Comparison of ENCODE assay signal across 16 mouse cellular contexts in the genomic region with DNA sequence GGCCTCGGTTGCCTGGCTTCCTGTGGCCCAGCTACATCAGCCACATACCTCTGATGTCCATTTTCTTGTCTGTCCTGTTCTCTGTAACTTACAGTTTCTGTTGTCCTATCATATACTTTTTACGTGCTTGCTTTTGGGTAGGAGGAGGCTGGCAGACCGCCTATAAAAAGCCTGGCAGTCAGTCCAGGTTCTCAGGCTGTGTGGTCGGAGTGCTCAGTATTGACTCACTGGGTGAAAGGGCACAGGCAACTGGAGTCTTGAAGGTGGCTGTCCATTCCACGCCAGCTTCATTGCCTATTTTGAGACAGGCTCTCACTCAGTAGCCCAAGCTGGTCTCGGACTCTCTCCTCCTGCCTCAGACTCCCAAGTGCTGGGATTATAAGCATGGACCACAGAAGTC. TPM values are rescaled to one million over a fixed set of nuclear protein-coding genes. Genes with fewer than 3 reads are reported as not detected.
DNase-seq lines count a peak whose midpoint lies in the region; ATAC-seq lines count a peak whose summit lies in the region.
"Had no signal": no experiment of that assay in that cellular context is flagged by ENCODE, and none has a peak within 500 bp of the region (broad histone marks: within the 10 kb centered on the region; RNA-seq: fewer than 3 reads in every experiment).

No protein-coding gene starts in this region.

- no peak for ATAC-seq in kidney, embryonic 15.5 days (replicated peaks; ENCODE audit: low FRiP score)
- ATAC-seq: intestine, postnatal 0 days had no signal

- no peak overlapping the region for H3K4me3 ChIP-seq in kidney, embryonic 15.5 days (replicated peaks)
- H3K4me3 ChIP-seq: forebrain, embryonic 12.5 days; hindbrain, embryonic 12.5 days; limb, embryonic 13.5 days; lung, embryonic 15.5 days; myocyte had no signal

- no peak overlapping the region for H3K4me2 ChIP-seq in kidney, embryonic 15.5 days
- H3K4me2 ChIP-seq: forebrain, embryonic 12.5 days; hindbrain, embryonic 12.5 days; limb, embryonic 13.5 days; lung, embryonic 15.5 days; midbrain, embryonic 11.5 days had no signal

- H3K4me1 ChIP-seq in kidney, embryonic 15.5 days: no peaks in the 10 kb centered on the region
- H3K4me1 ChIP-seq: forebrain, embryonic 12.5 days; hindbrain, embryonic 12.5 days; limb, embryonic 13.5 days; lung, embryonic 15.5 days had no signal

- H3K9ac ChIP-seq in kidney, embryonic 15.5 days: no peak overlapping the region
- H3K9ac ChIP-seq: forebrain, embryonic 12.5 days; hindbrain, embryonic 12.5 days; limb, embryonic 13.5 days; lung, embryonic 15.5 days had no signal

- H3K36me3 ChIP-seq in kidney, embryonic 15.5 days: peaks cover 100% of the 10 kb centered on the region

- no peaks in the 10 kb centered on the region for H3K9me3 ChIP-seq in kidney, embryonic 15.5 days (replicated peaks)
- H3K9me3 ChIP-seq: forebrain, embryonic 12.5 days; hindbrain, embryonic 12.5 days; limb, embryonic 13.5 days; lung, embryonic 15.5 days had no signal

- WGBS in kidney, embryonic 15.5 days: 85% methylated on average over 6 of the region's 6 CpGs

- no peaks in the 10 kb centered on the region for H3K27me3 ChIP-seq in kidney, embryonic 15.5 days
- H3K27me3 ChIP-seq: forebrain, embryonic 12.5 days; hindbrain, embryonic 12.5 days; limb, embryonic 13.5 days; lung, embryonic 15.5 days had no signal

- DNase-seq in kidney, adult 11 months: peak; percentile 73
- peak; percentile 12 to 61 for DNase-seq in urinary bladder, postnatal 36 days (ENCODE audit: low spot score in 2 of 2)
- no peak for DNase-seq in urinary bladder, adult 2 months (ENCODE audit: low spot score)
- peak; percentile 63 for DNase-seq in gonadal fat pad, adult 2 months (ENCODE audit: low read depth)
- no peak for DNase-seq in retina, postnatal 1 day
- no peak for DNase-seq in right cerebral cortex, adult 2 months (ENCODE audit: low spot score in 2 of 2)
- DNase-seq: cerebellum, postnatal 10 days; right cerebral cortex, postnatal 25 days had no signal

- no peak overlapping the region for H3K27ac ChIP-seq in kidney, embryonic 15.5 days
- H3K27ac ChIP-seq: forebrain, embryonic 12.5 days; hindbrain, embryonic 12.5 days; limb, embryonic 13.5 days; lung, embryonic 15.5 days had no signal

RNA-seq across cellular contexts. Expression of gene Fbxo21, which starts 13.2 kb away (rescaled TPM):
- 75.7 and 78.9 TPM in 2 replicates for polyA plus RNA-seq in kidney, embryonic 15.5 days (2015; fragmentation: Nextera tagmentation; extraction: Ambion mirVana)
- polyA plus RNA-seq in urinary bladder, adult 2 months (2012; rRNA removed): 35.1 and 36.9 TPM in 2 replicates
- 46.0 and 54.1 TPM in 2 replicates for polyA plus RNA-seq in gonadal fat pad, adult 2 months (2012; rRNA removed)

RNA-seq across cellular contexts. Expression of gene Tesc, which starts 37.8 kb away (rescaled TPM):
- polyA plus RNA-seq in kidney, embryonic 15.5 days (2015; fragmentation: Nextera tagmentation; extraction: Ambion mirVana): 17.1 and 18.6 TPM in 2 replicates
- 1.5 and 2.0 TPM in 2 replicates for polyA plus RNA-seq in urinary bladder, adult 2 months (2012; rRNA removed)
- polyA plus RNA-seq in gonadal fat pad, adult 2 months (2012; rRNA removed): 3.6 and 4.1 TPM in 2 replicates

Comparison
In these comparisons a context has a peak if more than half of its experiments do, and no peak if none do; other contexts are left out.
1. DNase-seq: peak in kidney, adult 11 months (single experiment), urinary bladder, postnatal 36 days (2 of 2) and gonadal fat pad, adult 2 months (single experiment); none in urinary bladder, adult 2 months (single experiment), retina, postnatal 1 day (single experiment) and right cerebral cortex, adult 2 months (0 of 2).